Mouse (Mus musculus) midbrain, embryonic 11.5 days (tissue): ENCODE measurements around the gene Mettl8. TPM values are rescaled to one million over a fixed set of nuclear protein-coding genes. Genes with fewer than 3 reads are reported as not detected.

Experiments used
- ATAC-seq: fragments of 200-750 bp; cut with Nextera tagmentation; 2 replicates; pipeline ENCODE4 v1.8.0; 2017; ENCODE audit warnings: moderate TSS enrichment, moderate library complexity; ENCODE audit not compliant: low FRiP score
- DNase-seq: peaks from one replicate; pipeline ENCODE4 v3.0.0; 2015; ENCODE audit warnings: low spot score; ENCODE audit errors: missing footprints
- H3K27ac ChIP-seq: fragments of 300-500 bp; sonication (generic); 2 replicates; pipeline ENCODE4 v1.5.1; 2014; ENCODE audit warnings: low read depth, low read length
- H3K27me3 ChIP-seq: fragments of 300-500 bp; sonication (generic); 2 replicates; pipeline ENCODE4 v1.6.1; 2014; ENCODE audit warnings: mild to moderate bottlenecking, low read length, moderate library complexity, mixed read lengths; ENCODE audit not compliant: control insufficient read depth, insufficient read depth
- H3K36me3 ChIP-seq: fragments of 300-500 bp; sonication (generic); 2 replicates; pipeline ENCODE4 v1.6.1; 2014; ENCODE audit warnings: mild to moderate bottlenecking, low read length, moderate library complexity, mixed read lengths; ENCODE audit not compliant: control insufficient read depth, insufficient read depth
- H3K4me1 ChIP-seq: fragments of 300-500 bp; sonication (generic); 2 replicates; pipeline ENCODE4 v1.6.1; 2014; ENCODE audit warnings: low read length; ENCODE audit not compliant: control insufficient read depth, insufficient read depth
- H3K4me2 ChIP-seq: fragments of 300-500 bp; sonication (generic); 2 replicates; pipeline ENCODE4 v1.6.1; 2014; ENCODE audit warnings: mild to moderate bottlenecking, moderate library complexity
- H3K4me3 ChIP-seq: fragments of 300-500 bp; sonication (generic); 2 replicates; pipeline ENCODE4 v1.5.1; 2014; ENCODE audit warnings: low read depth, low read length
- H3K9ac ChIP-seq: fragments of 300-500 bp; sonication (generic); 2 replicates; pipeline ENCODE4 v1.6.1; 2014; ENCODE audit warnings: low read length
- H3K9me3 ChIP-seq: fragments of 300-500 bp; sonication (generic); 2 replicates; pipeline ENCODE4 v1.6.1; 2016; ENCODE audit warnings: low read length; ENCODE audit not compliant: control insufficient read depth
- WGBS: fragments of 180-500 bp; shearing (Covaris S2); extraction: QIAGEN DNeasy Blood & Tissue Kit; methylation state at CpG from one replicate; pipeline ENCODE4 v1.1.7; 2014; 5-methylcytosine and 5-hydroxymethylcytosine counted together
- polyA plus RNA-seq: library from polyadenylated mRNA; unstranded; fragments of >200 nt; fragmentation: Nextera tagmentation; extraction: Ambion mirVana; gene quantifications from 2 replicates; pipeline ENCODE4 v1.2.1, GENCODE M21; 2014

Gene Mettl8
- polyA plus RNA-seq, 1 experiment from 2014 or later: 22.3 TPM

DNA sequence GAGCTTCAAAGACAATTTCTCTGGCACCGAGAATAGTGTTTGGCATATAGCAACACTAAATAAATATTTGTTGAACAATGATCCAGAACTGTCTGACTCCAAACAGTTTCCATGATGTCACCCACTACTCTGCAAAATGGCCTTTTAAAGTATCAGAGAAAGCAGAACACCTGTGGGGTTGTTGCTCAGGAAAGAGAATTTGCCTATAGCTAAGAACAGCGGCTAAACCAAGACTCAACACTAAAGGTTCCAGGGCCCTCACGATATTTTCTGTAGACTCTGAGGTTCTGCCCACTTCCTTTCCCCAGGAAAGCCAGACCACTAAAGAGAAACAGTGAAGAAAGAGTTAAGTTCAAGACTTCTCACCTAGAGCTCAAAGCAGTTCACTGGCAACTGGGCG is 122.4 kb downstream of the Mettl8 start:
- no peaks in the 10 kb centered on the region for H3K36me3 ChIP-seq
- no peak overlapping the region for H3K9ac ChIP-seq
- no peaks in the 10 kb centered on the region for H3K4me1 ChIP-seq
- no peak overlapping the region for H3K4me2 ChIP-seq
- H3K9me3 ChIP-seq: no peaks in the 10 kb centered on the region
- DNase-seq: no peak
- no peak for ATAC-seq
- WGBS: 84% methylated on average over 4 of the region's 4 CpGs
- H3K27ac ChIP-seq: no peak overlapping the region
- no peak overlapping the region for H3K4me3 ChIP-seq
- H3K27me3 ChIP-seq: no peaks in the 10 kb centered on the region

DNA sequence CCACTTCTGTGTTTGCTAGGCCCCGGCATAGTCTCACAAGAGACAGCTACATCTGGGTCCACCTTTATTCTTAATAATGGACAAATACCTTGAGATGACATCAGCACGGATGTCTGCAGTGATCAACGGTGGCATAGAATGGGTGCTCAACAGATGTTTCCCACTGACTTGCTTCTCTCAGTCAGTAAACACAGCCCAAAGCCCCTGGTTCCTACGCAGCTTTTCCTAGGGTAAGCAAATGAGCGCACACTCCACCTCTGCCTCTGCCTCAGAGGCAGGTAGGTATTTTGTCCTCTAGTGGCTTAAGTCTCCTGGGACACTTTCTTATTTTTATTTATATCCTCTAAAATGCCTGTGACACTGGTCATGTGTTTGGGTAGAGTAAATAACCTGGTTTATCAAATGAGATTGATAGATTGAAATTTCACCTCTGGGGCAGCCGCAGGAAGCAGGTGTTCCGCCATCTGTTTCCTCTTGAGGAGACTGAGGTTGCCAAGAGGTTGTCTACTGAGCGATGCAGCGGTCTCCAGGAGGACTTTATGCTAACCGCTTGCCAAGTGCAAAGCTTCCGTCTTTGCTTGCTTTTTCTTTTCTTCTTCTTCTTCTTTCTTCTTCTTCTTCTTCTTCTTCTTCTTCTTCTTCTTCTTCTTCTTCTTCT is 124.6 kb downstream of the Mettl8 start:
- Histone ChIP-seq H3K27me3 (no peaks in the 10 kb centered on the region), H3K4me2 (no peak overlapping the region), H3K9ac (no peak overlapping the region), H3K27ac (no peak overlapping the region), H3K4me3 (no peak overlapping the region), H3K36me3 (no peaks in the 10 kb centered on the region), H3K4me1 (no peaks in the 10 kb centered on the region), H3K9me3 (no peaks in the 10 kb centered on the region)
- DNase-seq (no peak), ATAC-seq (no peak)
- 94% methylated on average over 11 of the region's 11 CpGs for WGBS

DNA sequence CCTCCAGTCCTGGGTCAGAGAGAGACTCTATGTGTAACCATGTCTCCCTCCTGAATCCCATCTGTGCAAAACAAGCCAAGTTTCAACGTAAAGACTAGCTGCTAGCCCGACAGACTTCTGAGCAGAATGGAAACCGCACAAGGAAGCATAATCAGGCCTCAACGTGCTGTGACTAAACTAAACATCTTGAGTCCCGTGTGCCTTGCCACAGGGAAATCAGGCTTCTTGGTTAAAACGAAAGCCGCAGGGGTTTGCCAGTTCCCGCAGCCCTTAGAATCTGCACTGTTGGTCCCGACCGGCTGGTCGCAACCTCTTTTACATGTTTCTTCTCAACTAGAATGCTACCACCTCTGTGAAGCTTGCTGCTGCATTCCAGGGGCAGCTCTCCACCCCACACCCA is 125.7 kb downstream of the Mettl8 start:
- DNase-seq: no peak
- no peak overlapping the region for H3K4me2 ChIP-seq
- no peak overlapping the region for H3K27ac ChIP-seq
- no peaks in the 10 kb centered on the region for H3K9me3 ChIP-seq
- no peak overlapping the region for H3K9ac ChIP-seq
- no peaks in the 10 kb centered on the region for H3K27me3 ChIP-seq
- no peak overlapping the region for H3K4me3 ChIP-seq
- 85% methylated on average over 11 of the region's 11 CpGs for WGBS
- no peaks in the 10 kb centered on the region for H3K36me3 ChIP-seq
- H3K4me1 ChIP-seq: no peaks in the 10 kb centered on the region
- ATAC-seq: no peak

DNA sequence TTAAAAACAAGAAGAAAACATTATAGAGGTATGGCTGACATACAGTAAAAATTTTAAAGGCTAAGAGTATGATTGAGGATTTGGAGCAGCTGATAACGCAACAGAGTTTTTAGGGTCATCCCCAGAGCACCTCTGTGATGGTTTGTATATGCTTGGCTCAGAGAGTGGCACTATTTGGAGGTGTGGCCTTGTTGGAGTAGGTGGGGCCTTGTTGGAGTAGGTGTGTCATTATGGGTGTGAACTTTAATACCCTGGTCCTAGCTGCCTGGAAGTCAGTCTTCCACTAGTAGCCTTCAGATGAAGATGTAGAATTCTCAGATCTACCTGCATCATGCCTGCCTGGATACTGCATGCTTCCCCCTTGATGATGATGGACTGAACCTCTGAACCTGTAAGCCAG is 131.3 kb downstream of the Mettl8 start:
- no peaks in the 10 kb centered on the region for H3K4me1 ChIP-seq
- no peak overlapping the region for H3K27ac ChIP-seq
- no peak for DNase-seq
- no peak overlapping the region for H3K4me3 ChIP-seq
- WGBS: 97% methylated on average over 1 of the region's 1 CpGs
- no peaks in the 10 kb centered on the region for H3K27me3 ChIP-seq
- ATAC-seq: no peak
- no peak overlapping the region for H3K9ac ChIP-seq
- H3K36me3 ChIP-seq: no peaks in the 10 kb centered on the region
- H3K4me2 ChIP-seq: no peak overlapping the region
- no peaks in the 10 kb centered on the region for H3K9me3 ChIP-seq

DNA sequence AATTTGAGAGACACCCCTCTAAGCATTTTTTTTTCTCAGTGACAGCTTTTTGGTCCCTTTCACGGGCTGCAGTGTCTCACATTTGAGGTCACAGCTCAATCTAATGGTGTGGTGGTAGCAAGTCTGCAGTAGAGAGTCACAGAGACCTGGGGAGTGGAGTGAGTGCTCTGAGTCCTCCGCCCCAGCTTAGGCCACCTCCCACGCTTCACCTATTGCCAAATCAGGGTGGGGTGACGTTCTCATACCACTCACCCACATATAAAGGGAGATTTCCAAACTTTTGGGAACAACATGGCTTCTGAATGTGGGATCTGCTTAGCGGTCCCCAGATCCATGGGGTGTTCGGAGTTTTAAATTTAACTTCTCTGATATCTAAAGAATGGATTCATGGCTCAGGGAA is 132.6 kb downstream of the Mettl8 start:
- Histone ChIP-seq H3K4me2 (no peak overlapping the region), H3K9me3 (no peaks in the 10 kb centered on the region), H3K36me3 (no peaks in the 10 kb centered on the region), H3K9ac (no peak overlapping the region), H3K27me3 (no peaks in the 10 kb centered on the region), H3K27ac (no peak overlapping the region), H3K4me3 (no peak overlapping the region), H3K4me1 (peaks cover 8% of the 10 kb centered on the region; the same call in 1 of the 2 replicates)
- 82% methylated on average over 6 of the region's 6 CpGs for WGBS
- no peak for DNase-seq
- ATAC-seq: no peak

DNA sequence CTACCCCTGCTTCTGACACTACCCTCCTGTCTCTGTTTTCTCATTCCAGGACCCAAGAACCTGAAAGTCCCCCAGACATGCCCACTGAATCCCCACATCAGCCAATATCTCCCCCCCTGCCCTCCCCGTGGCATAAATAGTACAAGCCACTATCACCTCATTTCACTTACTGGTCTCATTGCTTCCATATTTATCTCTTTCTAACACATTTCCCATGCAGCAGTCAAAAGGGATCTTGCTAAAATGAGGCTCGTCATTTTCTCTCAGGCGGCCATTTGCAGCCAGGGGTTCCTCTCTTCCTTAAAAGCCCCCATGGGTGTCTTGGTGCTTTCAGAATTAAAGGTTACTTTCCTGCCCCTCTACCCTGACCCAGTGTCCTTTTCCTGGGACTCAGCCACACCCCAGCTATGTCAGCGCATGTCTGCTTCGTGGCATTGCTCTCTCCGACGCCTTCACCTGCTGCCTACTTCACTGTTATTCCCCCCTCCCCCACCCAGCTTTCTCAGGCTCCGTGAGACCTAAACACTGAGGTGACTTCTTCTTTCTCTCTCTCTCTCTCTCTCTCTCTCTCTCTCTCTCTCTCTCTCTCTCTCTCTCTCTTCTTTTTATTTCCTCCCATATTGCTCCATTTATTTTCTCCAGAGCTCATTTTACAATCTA is 134.3 kb downstream of the Mettl8 start:
- Histone ChIP-seq H3K27ac (no peak overlapping the region), H3K4me3 (no peak overlapping the region), H3K9me3 (no peaks in the 10 kb centered on the region), H3K4me1 (peaks cover 8% of the 10 kb centered on the region; the same call in 1 of the 2 replicates), H3K4me2 (no peak overlapping the region), H3K27me3 (no peaks in the 10 kb centered on the region), H3K9ac (no peak overlapping the region), H3K36me3 (no peaks in the 10 kb centered on the region)
- no peak for DNase-seq
- 65% methylated on average over 8 of the region's 8 CpGs for WGBS
- ATAC-seq: no peak

DNA sequence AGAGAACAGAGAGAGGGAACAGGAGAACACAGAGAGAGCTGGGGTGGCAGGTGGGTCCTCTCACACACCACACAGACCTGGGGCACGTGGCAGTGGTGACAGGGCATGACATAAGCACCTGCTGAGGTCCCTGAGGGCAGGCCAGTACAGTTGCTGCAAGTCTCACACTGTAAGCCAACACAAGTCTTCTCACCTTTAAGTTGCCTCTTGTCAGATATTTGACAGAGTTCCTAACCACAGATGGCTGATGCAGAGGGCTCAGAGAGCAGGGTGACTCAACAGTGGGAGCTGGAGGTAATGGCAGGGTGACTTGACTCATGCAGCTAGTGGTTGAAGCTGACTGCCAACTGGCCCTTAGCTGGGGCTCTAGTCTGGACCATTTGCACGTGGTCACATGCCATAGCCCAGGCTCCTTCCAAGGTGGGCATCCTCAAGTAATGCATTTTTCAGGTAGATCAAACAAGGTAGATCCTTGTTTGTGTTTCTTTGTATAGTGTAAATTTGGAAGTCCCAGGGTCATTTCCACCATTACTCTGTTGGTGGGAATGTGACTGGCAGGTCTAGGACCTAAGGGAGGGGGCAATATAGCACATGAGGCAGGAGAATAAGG is 135.4 kb downstream of the Mettl8 start:
- no peak overlapping the region for H3K9ac ChIP-seq
- no peaks in the 10 kb centered on the region for H3K27me3 ChIP-seq
- no peaks in the 10 kb centered on the region for H3K9me3 ChIP-seq
- peaks cover 8% of the 10 kb centered on the region; the same call in 1 of the 2 replicates for H3K4me1 ChIP-seq
- no peak overlapping the region for H3K27ac ChIP-seq
- DNase-seq: no peak
- no peak overlapping the region for H3K4me3 ChIP-seq
- WGBS: 85% methylated on average over 2 of the region's 2 CpGs
- no peak for ATAC-seq
- H3K36me3 ChIP-seq: no peaks in the 10 kb centered on the region
- no peak overlapping the region for H3K4me2 ChIP-seq

DNA sequence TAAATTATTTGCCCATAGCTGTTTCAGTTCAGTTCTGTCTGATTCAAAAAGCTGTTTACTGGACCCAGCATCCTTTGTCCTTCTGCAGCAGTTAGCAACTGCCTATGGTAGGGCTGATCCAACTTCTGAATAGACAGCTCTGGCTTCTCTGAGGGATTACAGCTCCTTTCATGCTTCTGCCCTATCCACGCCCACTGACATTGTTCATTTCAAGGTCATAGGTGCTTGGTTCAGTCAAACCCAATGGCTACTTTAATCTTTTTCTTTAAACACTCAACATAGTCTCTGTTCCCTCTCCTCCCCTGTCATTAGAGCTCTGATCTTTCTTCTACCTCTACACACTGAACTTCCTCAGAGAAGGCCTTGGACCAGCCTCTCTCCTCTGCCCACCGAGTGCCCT is 136.9 kb downstream of the Mettl8 start:
- no peak for ATAC-seq
- Histone ChIP-seq H3K27ac (no peak overlapping the region), H3K9ac (no peak overlapping the region), H3K4me1 (peaks cover 8% of the 10 kb centered on the region; the same call in 1 of the 2 replicates), H3K4me2 (no peak overlapping the region), H3K4me3 (no peak overlapping the region), H3K36me3 (no peaks in the 10 kb centered on the region), H3K27me3 (no peaks in the 10 kb centered on the region), H3K9me3 (no peaks in the 10 kb centered on the region)
- no peak for DNase-seq
- WGBS: 39% methylated on average over 2 of the region's 2 CpGs
